Mouse (Mus musculus): ENCODE results near the gene Atxn7l2. TPM values are rescaled to one million over a fixed set of nuclear protein-coding genes. Genes with fewer than 3 reads are reported as not detected.
A peak's percentile ranks its signal among the peaks of the same experiment; 100 is the strongest.

The Atxn7l2 gene
- total RNA-seq, 2 experiments from 2014 or later, result 30.6 to 32.8 TPM

DNA sequence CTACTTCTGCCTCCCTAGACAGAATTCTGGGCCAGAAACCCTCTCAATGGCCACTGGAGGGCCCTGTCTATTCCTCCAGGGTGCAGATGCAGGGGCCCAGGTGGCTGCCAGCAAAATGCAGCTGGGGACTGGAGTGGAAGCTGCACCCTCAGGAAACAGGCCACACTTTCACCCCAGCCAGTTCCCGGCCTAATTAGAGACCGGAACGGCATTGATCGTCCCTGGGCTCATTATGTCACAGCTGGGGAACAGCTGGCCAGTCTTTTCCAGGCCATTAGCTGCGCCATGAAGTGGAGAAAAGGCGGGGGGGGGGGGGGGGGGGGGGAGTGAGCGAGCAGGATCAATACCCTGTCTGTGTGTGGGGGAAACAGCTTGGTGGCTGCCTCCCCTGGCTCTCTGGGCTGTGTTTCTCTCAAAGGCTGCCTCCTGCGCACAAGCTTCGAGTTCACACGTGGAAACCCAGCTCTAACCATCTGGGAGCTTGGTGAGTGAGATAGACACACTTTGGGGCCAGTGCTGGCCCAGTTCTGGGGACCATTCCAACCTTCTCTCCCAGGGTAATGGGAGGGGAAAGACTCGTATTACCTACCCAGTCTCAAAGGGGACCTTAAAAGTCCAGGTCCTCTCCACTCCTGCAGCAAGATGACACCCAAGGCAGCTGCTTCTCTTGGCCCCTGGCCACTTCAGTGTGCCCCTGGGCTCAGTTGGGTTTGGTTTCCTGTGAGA is 44.1 kb downstream of the Atxn7l2 start:
- intact Hi-C loops (cut with DNase I), result loop anchor here (5.0 kb wide), 1 partner anchor 221 kb away; no protein-coding TSS in a partner anchor
- TF ChIP-seq CTCF (IDR thresholded peaks at IDR 0.05), result peak; percentile 41
- DNase-seq (ENCODE audit: extremely low spot score in 1 of 2, low spot score in 2 of 2), result peak in 1 of 2 experiments; percentile 46
- H3K4me3 ChIP-seq, result no peak overlapping the region
- H3K27ac ChIP-seq, result peak overlapping the region; percentile 45; the same call in 1 of the 2 replicates

DNA sequence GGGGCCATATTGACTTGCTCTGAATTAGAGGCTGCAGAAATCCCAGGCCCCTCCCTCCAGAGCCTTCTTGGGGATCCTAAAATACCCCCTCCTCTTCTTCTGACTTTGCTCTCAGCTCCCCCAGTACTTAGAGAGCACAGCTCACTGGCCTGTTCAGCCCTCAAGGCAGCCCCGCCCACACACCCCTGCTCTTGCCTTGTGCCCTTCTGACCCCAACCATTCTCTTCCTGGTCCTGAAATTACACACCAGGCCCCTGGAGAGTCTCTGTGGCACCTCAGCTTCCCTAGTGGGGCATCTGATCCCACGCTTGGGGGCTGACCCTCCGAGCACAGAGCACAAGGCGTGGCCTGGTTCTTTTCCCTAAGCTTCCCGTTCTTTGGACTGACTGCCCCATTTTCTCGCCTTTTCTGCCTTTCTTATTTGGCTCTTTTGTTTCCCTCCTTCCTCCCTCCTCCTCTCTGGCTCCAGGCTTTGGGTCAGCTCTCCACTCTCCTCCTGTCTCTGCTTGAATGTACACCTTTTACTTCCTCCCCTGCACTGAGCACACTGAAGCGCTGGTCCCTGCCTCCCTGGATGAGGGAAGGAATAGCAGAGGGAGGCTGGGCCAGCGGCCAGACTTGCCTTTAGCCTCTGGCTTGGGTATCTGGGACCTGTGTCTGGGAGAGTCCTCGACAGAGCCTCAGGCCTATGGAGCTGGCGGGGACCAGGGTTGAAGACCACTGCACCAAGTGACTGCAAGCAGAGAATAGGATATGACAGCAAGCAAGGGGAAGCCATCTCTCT is 45.0 kb downstream of the Atxn7l2 start:
- Histone ChIP-seq H3K4me3 (no peak overlapping the region), H3K27ac (peak overlapping the region; percentile 38; the same call in 1 of the 2 replicates)
- intact Hi-C loops (cut with DNase I), result loop anchor here (2.0 to 5.0 kb wide), 2 partner anchors 91 to 222 kb away; partner anchors contain the start of gene Psma5
- DNase-seq (ENCODE audit: extremely low spot score in 1 of 2, low spot score in 2 of 2), result no peak
- TF ChIP-seq CTCF (IDR thresholded peaks at IDR 0.05), result no peak

DNA sequence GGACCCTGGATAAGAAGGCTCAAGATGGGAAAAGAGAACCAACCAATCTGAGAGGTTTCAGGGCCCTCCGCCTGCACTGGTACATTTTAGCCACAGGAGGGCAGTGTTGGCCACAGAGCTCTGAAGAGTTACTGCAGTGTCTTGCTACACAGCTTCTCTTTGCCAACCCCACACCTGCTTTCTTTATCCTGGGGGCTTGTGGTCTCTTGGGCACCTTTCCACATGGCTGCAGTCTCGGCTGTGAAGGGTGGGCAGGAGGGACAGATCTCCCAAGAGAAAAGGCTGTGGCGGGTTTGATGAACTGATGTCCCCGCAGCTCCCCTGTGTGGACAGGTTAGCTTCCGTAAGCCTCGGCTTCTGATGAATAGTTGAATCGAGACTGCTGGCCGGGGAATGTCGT is 45.9 kb downstream of the Atxn7l2 start:
- intact Hi-C loops (cut with DNase I), result loop anchor here (1.0 to 5.0 kb wide), 3 partner anchors 39 to 222 kb away; partner anchors contain the start of gene Psma5
- Histone ChIP-seq H3K27ac (peak overlapping the region; percentile 32; the same call in 1 of the 2 replicates), H3K4me3 (peak overlapping the region; percentile 25; the same call in 1 of the 2 replicates)
- DNase-seq (ENCODE audit: extremely low spot score in 1 of 2, low spot score in 2 of 2), result peak; percentile 78 to 88
- peak; percentile 99 for TF ChIP-seq CTCF (IDR thresholded peaks at IDR 0.05)

DNA sequence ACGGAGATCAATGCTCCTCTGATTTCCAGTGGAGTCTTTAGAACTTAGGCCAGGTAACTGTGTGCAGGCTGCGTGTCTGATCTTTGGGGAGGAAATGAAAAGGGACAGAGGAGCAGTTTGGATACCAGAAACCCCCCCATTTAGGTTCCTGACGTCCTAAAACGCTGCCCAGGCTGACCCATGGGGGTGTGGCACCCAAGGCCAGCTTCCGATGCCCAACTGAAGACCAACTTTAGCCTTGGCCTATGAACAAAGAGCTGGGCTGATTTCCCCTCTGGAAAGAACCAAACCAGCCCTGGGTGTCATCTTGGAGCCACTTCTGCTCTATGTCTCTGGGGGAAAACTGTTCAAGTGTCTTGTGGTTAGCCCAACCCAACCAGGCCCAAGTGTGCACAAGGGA is 46.6 kb downstream of the Atxn7l2 start:
- no peak overlapping the region for H3K4me3 ChIP-seq
- intact Hi-C loops (cut with DNase I), result loop anchor here (1.0 to 2.0 kb wide), 2 partner anchors 40 to 93 kb away; partner anchors contain the start of gene Psma5
- H3K27ac ChIP-seq, result no peak overlapping the region
- no peak for DNase-seq (ENCODE audit: extremely low spot score in 1 of 2, low spot score in 2 of 2)
- TF ChIP-seq CTCF (IDR thresholded peaks at IDR 0.05), result no peak

DNA sequence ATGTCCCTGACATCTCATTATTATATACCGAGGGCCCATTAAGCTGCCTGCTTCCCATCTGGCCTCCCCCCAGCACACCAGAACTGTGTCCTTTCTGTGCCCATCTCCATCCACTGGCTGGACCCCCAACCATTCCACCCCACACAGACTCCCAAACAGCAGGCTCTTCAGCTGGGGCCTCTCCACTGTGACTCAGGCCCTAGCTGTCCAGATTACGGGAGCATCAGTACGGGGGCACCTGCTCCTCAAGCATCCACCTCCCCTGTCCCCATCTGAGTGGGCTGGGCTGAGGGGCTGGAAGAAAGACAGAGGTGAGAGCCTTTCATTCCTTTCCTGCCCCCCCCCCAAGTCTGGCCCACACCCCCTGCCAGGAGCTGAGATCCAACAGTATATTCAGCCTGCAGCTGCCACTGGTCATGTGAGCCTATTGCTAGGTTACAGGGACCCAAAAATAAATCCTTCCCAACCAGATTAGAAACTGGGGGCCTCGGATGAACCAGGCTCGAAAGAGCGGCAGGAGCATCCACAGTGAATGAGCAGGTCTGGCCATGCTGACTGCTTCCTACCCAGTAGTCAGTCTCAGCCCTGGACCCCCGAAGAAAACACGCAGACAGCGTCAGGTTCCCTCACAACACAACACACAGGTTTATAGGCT is 52.2 kb downstream of the Atxn7l2 start:
- H3K4me3 ChIP-seq, result no peak overlapping the region
- TF ChIP-seq CTCF (IDR thresholded peaks at IDR 0.05), result no peak
- DNase-seq (ENCODE audit: extremely low spot score in 1 of 2, low spot score in 2 of 2), result peak; percentile 65
- H3K27ac ChIP-seq, result peak overlapping the region; percentile 95
- intact Hi-C loops (cut with DNase I), result no loop called here

DNA sequence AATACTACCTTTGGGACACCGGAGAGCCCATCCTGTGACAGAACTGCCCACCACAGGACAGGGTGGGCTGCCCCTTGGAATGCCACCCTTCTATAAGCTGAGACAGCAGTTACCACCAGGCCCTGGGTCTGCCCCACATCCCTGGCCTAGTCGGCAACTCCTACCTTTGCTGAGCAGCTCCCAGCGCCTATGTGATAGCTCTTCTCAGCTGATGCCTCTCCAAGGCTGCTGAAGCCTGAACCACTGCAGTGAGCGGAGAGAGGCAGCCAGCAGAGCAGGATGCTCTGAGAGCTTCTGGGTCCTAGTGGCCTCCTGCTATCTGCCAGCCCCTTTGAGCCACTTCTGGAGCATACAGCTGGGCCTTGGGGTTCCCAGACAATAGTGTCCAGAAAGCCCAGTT is 56.1 kb downstream of the Atxn7l2 start, which contains the start of gene Gpr61:
TSS of gene Gpr61 (minus strand) at position 227 of the 400 bp plus-strand sequence.
- peak within 1 kb of the TSS; percentile 96 for H3K27ac ChIP-seq
- intact Hi-C loops (cut with DNase I), result no loop called here
- TF ChIP-seq CTCF (IDR thresholded peaks at IDR 0.05), result no peak
- peak within 1 kb of the TSS; percentile 73 for H3K4me3 ChIP-seq
- DNase-seq (ENCODE audit: extremely low spot score in 1 of 2, low spot score in 2 of 2), result peak; percentile 69 to 73

DNA sequence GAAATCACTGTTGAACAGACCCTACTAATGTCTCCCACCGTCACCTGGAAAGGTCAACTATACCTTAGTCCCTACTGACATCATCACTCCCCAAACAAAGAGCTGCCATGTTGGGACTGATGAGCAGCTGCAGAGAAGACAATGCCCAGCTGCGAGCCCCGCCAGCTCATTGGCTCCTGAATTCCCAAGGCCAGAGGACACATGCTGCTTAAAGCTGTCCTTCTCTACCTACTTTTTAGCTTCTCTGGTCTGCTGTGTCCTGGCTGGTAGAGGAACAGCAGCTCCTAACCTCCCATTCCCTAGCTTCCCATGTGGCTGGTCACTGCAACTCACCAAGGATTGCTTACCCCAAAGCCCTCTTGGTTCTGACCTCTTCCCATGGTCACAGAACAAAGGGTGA is 58.4 kb downstream of the Atxn7l2 start:
- no peak overlapping the region for H3K4me3 ChIP-seq
- TF ChIP-seq CTCF (IDR thresholded peaks at IDR 0.05), result no peak
- H3K27ac ChIP-seq, result no peak overlapping the region
- intact Hi-C loops (cut with DNase I), result no loop called here
- no peak for DNase-seq (ENCODE audit: extremely low spot score in 1 of 2, low spot score in 2 of 2)

Other genes with a start within 250 kb of the Atxn7l2 start
- not detected for gene Gstm3, start 241.7 kb downstream of the Atxn7l2 start, total RNA-seq (2021)
- 1 to 10 TPM; 2.0 to 4.6 TPM for gene Gstm2, start 224.5 kb downstream of the Atxn7l2 start, total RNA-seq (2021)
- 100 to 1,000 TPM; 266 to 284 TPM for gene Gstm1, start 193.0 kb downstream of the Atxn7l2 start, total RNA-seq (2021)
- gene Gstm4, start 166.0 kb downstream of the Atxn7l2 start, total RNA-seq (2021), result 1 to 10 TPM; 7.8 to 8.0 TPM
- 10 to 100 TPM; 58.8 to 61.4 TPM for gene Ampd2, start 124.3 kb downstream of the Atxn7l2 start, total RNA-seq (2021)
- gene Gnat2, start 118.1 kb downstream of the Atxn7l2 start, total RNA-seq (2021), result not detected
- gene Gnai3, start 64.8 kb downstream of the Atxn7l2 start, total RNA-seq (2021), result 10 to 100 TPM; 26.9 to 28.6 TPM
- 10 to 100 TPM; 17.0 to 19.0 TPM for gene Gpr61, start 56.1 kb downstream of the Atxn7l2 start, total RNA-seq (2021)
- gene Amigo1, start 24.6 kb downstream of the Atxn7l2 start, total RNA-seq (2021), result 10 to 100 TPM; 80.2 to 82.8 TPM
- gene Cyb561d1, start 9.7 kb downstream of the Atxn7l2 start, total RNA-seq (2021), result 10 to 100 TPM; 18.8 to 20.7 TPM
- gene Sypl2, start 15.7 kb upstream of the Atxn7l2 start, total RNA-seq (2021), result 1 to 10 TPM; 1.7 to 2.0 TPM
- 10 to 100 TPM; 64.9 to 80.9 TPM for gene Psma5, start 46.0 kb upstream of the Atxn7l2 start, total RNA-seq (2021)
- gene Sort1, start 73.1 kb upstream of the Atxn7l2 start, total RNA-seq (2021), result 100 to 1,000 TPM; 310 to 316 TPM
- gene Mybphl, start 154.0 kb upstream of the Atxn7l2 start, total RNA-seq (2021), result 1 to 10 TPM in 1 of 2 experiments, not detected in 1; 1.0 TPM
- gene Psrc1, start 172.9 kb upstream of the Atxn7l2 start, total RNA-seq (2021), result 10 to 100 TPM; 18.9 to 21.2 TPM
- 100 to 1,000 TPM; 163 to 185 TPM for gene Celsr2, start 204.6 kb upstream of the Atxn7l2 start, total RNA-seq (2021)
- gene Sars, start 234.3 kb upstream of the Atxn7l2 start, total RNA-seq (2021), result 100 to 1,000 TPM; 216 to 222 TPM

Measured in left cerebral cortex, adult 2 months (tissue).